Mouse (Mus musculus): Measurements from ENCODE around the gene Selenok.

The Selenok gene

GRCm38 (mm10) chr14:29996000-29996751 is 28.1 kb downstream of the Selenok start:
- no peak for DNase-seq

GRCm38 (mm10) chr14:29997345-29997744 is 29.2 kb downstream of the Selenok start:
- no peak for DNase-seq

- no peak for DNase-seq
These were observed 30.8 kb downstream of the Selenok start for GRCm38 (mm10) chr14:29998747-29999474.

- DNase-seq = no peak
These were observed 31.3 kb downstream of the Selenok start for GRCm38 (mm10) chr14:29999475-29999811.

GRCm38 (mm10) chr14:30008733-30009575 is 40.8 kb downstream of the Selenok start, which contains the start of the genes Il17rb and Chdh:
Il17rb (minus strand) TSS chr14:30008896.
Chdh (plus strand) TSS chr14:30009023.
- peak; percentile 64 for DNase-seq

GRCm38 (mm10) chr14:30009864-30010560 is 41.9 kb downstream of the Selenok start:
- peak; percentile 59 for DNase-seq

- no peak for DNase-seq
These were observed 43.9 kb downstream of the Selenok start for GRCm38 (mm10) chr14:30011886-30012560.

- DNase-seq = peak; percentile 54
These were observed 46.4 kb downstream of the Selenok start for GRCm38 (mm10) chr14:30014487-30014886.

GRCm38 (mm10) chr14:30015008-30015407 is 46.9 kb downstream of the Selenok start:
- DNase-seq = no peak

- DNase-seq = no peak
These were observed 48.6 kb downstream of the Selenok start for GRCm38 (mm10) chr14:30016666-30017065.

- no peak for DNase-seq
These were observed 49.8 kb downstream of the Selenok start for GRCm38 (mm10) chr14:30017794-30018462.

GRCm38 (mm10) chr14:30018463-30018801 is 50.3 kb downstream of the Selenok start:
- no peak for DNase-seq

GRCm38 (mm10) chr14:30018846-30019245 is 50.7 kb downstream of the Selenok start:
- DNase-seq = no peak

- DNase-seq = no peak
These were observed 51.3 kb downstream of the Selenok start for GRCm38 (mm10) chr14:30019375-30019774.

- DNase-seq = no peak
These were observed 51.9 kb downstream of the Selenok start for GRCm38 (mm10) chr14:30019792-30020575.

GRCm38 (mm10) chr14:30022471-30022870 is 54.4 kb downstream of the Selenok start:
- peak; percentile 59 for DNase-seq

- peak; percentile 41 for DNase-seq
These were observed 56.3 kb downstream of the Selenok start for GRCm38 (mm10) chr14:30024387-30024786.

All from thymus, postnatal 14 days (tissue).